Mouse (Mus musculus) bone marrow, adult 2 months (tissue): ENCODE measurements around the gene Inf2. TPM values are rescaled to one million over a fixed set of nuclear protein-coding genes. Genes with fewer than 3 reads are reported as not detected.

Source experiments
- H3K27ac ChIP-seq: fragments of 200-500 bp; 2 replicates; pipeline ENCODE4 v1.5.1; 2012; ENCODE audit warnings: low read depth, mild to moderate bottlenecking, control low read depth, inconsistent platforms, low read length; ENCODE audit not compliant: control insufficient read depth, poor library complexity, insufficient read depth
- H3K4me1 ChIP-seq: fragments of 200-500 bp; 2 replicates; pipeline ENCODE4 v1.6.1; 2011; ENCODE audit warnings: low read length; ENCODE audit not compliant: control insufficient read depth, insufficient read depth
- H3K4me3 ChIP-seq: fragments of 200-500 bp; replicated peaks from 2 replicates; pipeline ENCODE3; 2011; ENCODE audit warnings: mild to moderate bottlenecking, low read depth, low read length, control low read depth; ENCODE audit not compliant: control insufficient read depth
- CTCF ChIP-seq: fragments of 200-500 bp; IDR thresholded peaks from 2 replicates; pipeline ENCODE4 v1.5.1; 2011; ENCODE audit warnings: low read length, control low read depth; ENCODE audit not compliant: control insufficient read depth, insufficient read depth
- POLR2A ChIP-seq: fragments of 200-500 bp; IDR thresholded peaks from 2 replicates; pipeline ENCODE4 v1.6.1; 2011; ENCODE audit warnings: low read depth, mild to moderate bottlenecking, control low read depth, low read length, borderline replicate concordance; ENCODE audit not compliant: control insufficient read depth
- WGBS: fragments of 180-500 bp; shearing (Covaris S2); methylation state at CpG from one replicate; pipeline ENCODE4 v1.1.7; 2018; 5-methylcytosine and 5-hydroxymethylcytosine counted together
- polyA plus RNA-seq: library from polyadenylated mRNA; stranded (reverse); fragments of >200 nt; gene quantifications from 2 replicates; pipeline ENCODE4 v1.2.4, GENCODE M21; 2011; ENCODE audit warnings: low replicate concordance; ENCODE audit not compliant: missing spikeins, insufficient read depth, insufficient read length

Gene Inf2
- polyA plus RNA-seq, 1 experiment, result 82.8 TPM

DNA sequence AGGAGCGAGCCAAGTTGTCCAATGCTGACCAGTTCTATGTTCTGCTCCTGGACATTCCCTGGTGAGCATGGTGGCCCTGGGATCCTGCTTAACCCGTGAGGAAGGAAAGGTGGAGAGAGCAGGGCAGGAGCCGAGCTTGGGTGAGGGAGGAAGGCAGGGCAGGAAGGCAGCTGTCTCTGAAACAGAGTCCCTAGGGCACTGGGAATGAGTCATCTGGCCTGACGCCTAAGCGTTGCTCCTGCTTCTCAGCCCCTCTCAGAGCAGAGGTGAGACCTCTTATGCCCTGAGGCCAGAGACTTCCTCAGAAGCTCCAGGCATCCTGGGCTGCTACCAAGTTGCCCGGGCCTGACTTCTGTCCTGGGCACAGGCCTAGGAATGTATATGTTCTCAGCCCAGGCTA, 18.4 kb downstream of the Inf2 start:
- TF ChIP-seq POLR2A (no peak), CTCF (no peak)
- 78% methylated on average over 6 of the region's 6 CpGs for WGBS
- H3K27ac ChIP-seq, result no peak overlapping the region; the same call in 1 of the 2 replicates
- no peaks in the 10 kb centered on the region for H3K4me1 ChIP-seq
- no peak overlapping the region for H3K4me3 ChIP-seq

DNA sequence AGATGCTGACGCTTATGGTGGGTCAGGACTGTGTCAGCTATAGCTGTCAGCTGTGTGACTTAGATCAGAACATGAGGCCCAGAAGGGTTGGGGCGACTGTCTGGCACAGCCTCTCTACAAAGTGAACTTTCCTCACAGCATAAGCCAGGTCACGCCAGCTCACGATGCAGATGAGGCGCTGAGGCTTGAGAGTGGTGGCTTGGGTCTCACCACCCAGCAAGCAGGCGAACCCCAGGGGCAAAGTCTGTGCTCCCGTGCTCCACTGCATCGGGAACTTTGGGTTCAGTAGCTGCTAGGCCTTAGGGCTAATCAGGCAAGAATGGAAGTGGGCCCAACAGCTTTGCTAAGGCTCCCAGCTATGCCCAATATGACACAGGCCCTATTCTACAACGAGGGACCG, 20.4 kb downstream of the Inf2 start:
- 87% methylated on average over 10 of the region's 10 CpGs for WGBS
- no peak overlapping the region for H3K4me3 ChIP-seq

DNA sequence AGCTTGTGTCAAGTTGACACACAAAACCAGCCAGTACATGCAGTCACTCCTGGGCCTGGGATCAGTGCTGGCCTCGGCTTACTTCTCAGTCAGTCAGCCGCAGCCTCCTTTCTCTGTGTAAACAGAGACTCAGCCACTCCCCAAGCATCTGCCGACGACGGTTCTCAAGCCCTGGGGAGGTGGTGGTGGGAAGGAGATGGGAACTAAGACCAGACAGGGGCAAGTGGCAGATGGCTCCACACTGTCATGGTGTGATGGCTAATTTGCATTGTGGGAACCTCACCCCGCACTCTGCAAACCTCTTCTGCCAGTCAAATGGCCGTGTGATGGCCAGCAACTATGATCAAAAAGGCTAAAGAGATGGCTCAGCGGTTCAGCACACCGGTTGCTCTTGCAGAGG, 28.1 kb downstream of the Inf2 start:
- 64% methylated on average over 9 of the region's 9 CpGs for WGBS
- no peak for TF ChIP-seq CTCF
- no peak for TF ChIP-seq POLR2A
- Histone ChIP-seq H3K4me3 (no peak overlapping the region), H3K27ac (peak overlapping the region; percentile 83), H3K4me1 (peaks cover 16% of the 10 kb centered on the region)

More for the DNA sequence above, 20.4 kb downstream of the Inf2 start:
- Histone ChIP-seq H3K4me1 (no peaks in the 10 kb centered on the region; the same call in 1 of the 2 replicates), H3K27ac (no peak overlapping the region)
- TF ChIP-seq CTCF, result no peak
- no peak for TF ChIP-seq POLR2A

DNA sequence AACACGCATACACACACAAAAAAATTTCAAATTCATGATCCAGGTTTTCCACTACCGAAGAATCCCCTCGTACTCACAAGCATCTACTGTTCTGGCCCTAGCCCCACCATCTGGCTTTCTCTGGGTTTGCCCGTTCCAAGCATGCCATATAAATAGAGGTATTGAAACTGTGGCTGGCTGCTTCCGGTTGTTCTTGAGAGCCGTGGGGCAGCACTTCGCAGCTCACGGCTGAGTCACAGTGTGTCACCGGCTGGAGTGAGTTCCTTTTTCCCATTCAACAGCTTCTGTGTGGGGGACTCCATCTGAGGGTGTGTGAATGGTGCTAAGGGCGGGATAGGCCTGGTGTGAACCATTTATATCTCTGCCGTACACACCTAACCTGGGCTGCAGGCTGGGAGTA, 28.6 kb downstream of the Inf2 start:
- Histone ChIP-seq H3K4me1 (peaks cover 16% of the 10 kb centered on the region), H3K27ac (peak overlapping the region; percentile 83; the same call in 1 of the 2 replicates), H3K4me3 (no peak overlapping the region)
- 11% methylated on average over 11 of the region's 11 CpGs for WGBS
- 0 out of 2 replicates have a peak, but pooled peaks have one; percentile 11 for TF ChIP-seq CTCF
- TF ChIP-seq POLR2A, result no peak

DNA sequence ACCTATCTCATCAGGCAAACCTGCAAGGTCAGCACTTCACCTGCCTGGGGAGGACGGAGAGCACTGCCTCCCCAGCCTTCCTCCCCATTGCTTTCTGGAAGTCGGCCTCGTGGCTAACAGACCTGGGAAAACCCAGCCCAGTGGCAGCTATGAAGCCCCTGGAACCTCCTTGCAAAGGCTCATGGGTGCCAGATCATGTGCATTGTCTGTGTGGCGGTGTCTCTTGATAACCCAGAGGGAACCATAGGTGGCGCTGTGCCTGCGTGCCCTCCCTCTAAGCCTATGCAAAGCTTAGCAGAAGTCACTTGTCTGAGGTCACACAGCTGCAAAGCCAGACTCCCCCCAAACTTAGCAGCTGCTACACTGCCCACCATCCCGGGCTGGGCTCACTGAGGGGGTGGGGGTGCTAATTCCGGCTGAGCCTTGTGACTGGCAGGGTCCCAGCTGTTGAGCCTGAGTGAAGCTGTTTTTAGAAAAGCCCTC, 29.4 kb downstream of the Inf2 start:
- Histone ChIP-seq H3K4me1 (peaks cover 16% of the 10 kb centered on the region), H3K4me3 (no peak overlapping the region), H3K27ac (peak overlapping the region; percentile 89)
- 4% methylated on average over 8 of the region's 8 CpGs for WGBS
- TF ChIP-seq POLR2A (peak; percentile 29; the same call in 1 of the 2 replicates), CTCF (peak; percentile 98)

DNA sequence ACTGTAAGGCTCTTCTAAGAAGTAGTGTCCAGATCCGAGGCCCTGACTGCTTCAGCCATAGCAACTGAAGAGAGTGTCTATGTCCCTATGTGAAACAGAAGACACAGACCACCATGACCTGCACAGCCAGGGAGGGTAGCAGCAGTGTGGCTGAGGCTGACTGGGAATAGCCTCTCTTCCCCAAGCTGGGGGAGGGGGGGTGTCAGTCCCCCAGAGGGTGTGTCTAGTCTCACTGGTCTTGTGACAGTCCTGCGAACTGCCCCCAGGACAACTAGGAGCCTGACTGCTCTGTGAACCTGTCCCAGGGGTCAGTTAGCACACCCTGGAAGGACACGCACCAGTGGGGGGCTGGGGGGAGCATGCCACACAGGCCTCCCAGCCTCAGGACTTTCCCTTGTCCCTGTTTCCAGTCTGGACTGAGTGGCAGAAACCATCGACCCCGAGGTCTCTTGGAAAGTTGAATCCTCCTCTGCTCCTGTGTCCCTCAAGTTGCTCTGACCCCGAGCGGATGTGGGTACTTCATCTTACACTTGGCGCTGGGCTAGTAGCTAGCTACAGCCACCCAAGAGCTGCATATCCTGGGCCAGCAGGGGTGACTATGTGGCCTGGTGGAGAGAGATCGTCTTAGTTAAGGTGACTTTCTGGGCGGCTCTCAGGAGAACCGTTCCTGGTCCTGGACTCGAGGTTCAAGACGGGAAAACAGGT, 30.5 kb downstream of the Inf2 start:
- Histone ChIP-seq H3K4me1 (peaks cover 20% of the 10 kb centered on the region), H3K4me3 (peak overlapping the region; percentile 68), H3K27ac (peak overlapping the region; percentile 89)
- no peak for TF ChIP-seq CTCF
- TF ChIP-seq POLR2A, result 0 out of 2 replicates have a peak, but pooled peaks have one; percentile 27
- 4% methylated on average over 13 of the region's 13 CpGs for WGBS

DNA sequence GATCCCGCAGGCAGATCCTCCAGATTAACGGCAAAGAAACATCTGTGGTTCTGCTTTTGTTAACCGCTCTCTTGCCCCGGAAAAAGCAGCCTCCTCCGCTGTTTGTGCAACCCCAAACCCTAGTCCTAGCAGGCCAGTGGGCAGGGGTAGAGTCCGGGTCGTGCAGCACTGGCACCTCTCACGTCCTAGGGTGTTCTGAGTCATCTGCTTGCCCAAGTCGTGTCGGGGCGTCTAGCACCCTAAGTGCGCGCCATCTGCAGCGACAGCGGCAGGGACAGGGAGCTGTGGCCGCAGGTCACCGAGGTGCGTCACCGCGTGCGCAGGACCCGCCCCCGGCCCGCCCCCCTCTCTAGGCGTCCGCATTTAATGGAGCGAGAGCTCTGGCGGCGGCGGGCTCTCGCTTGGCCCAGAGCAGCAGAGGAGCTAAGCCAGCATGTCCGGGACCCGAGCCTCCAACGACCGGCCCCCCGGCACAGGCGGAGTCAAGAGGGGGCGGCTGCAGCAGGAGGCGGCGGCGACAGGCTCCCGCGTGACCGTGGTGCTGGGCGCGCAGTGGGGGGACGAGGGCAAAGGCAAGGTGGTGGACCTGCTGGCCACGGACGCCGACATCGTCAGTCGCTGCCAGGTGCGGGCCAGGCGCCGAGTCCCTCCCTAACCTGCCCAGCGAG, 31.2 kb downstream of the Inf2 start, which contains the start of gene Adssl1:
Adssl1 (plus strand) TSS at position 360 of the 668 bp plus-strand sequence.
- Histone ChIP-seq H3K4me1 (peaks cover 20% of the 10 kb centered on the region), H3K4me3 (peak within 1 kb of the TSS; percentile 68), H3K27ac (peak within 1 kb of the TSS; percentile 89)
- under 1% methylated on average over 55 of the region's 56 CpGs for WGBS
- TF ChIP-seq CTCF, result peak; percentile 21; the same call in 1 of the 2 replicates
- TF ChIP-seq POLR2A, result peak; percentile 94

DNA sequence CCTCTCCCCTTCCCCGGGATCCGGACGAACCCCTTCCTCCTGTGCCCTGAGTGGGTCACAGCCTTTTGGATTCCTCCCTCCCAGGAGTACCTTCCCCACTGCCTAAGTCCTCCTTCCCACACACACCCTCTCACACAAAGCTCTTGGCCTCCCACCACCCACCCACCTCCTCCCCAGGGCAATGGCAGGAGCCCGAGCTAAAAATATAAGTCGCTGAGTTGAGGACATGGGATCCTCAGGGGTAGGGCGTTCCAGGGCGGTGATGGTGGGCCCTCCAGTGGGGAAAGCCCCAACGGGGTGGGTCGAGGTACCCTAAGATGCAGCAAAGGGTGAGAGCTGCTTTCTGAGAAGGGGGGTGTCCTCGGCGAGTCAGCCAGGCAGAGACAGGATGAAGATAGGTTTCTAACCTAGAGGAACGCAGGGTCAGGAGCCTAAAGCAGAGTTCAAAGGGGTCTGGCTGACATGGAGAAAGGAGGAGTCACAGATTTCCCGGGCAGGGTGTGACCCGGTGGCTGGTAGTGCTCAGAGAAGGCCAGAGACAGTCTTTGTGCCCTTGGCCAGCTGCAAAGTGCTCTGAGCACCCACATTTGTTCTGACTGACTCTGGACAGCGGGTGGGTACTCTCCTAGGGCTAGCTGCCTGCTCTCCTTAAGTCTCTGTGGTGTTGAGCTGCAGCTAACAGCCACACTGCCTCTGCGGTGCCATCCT, 31.9 kb downstream of the Inf2 start:
- Histone ChIP-seq H3K4me1 (peaks cover 20% of the 10 kb centered on the region), H3K4me3 (peak overlapping the region; percentile 68), H3K27ac (peak overlapping the region; percentile 89)
- WGBS, result 3% methylated on average over 16 of the region's 16 CpGs
- no peak for TF ChIP-seq POLR2A
- TF ChIP-seq CTCF, result no peak
